8 mouse cellular contexts compared by ENCODE assay signal in genomic region chr10:8213266-8213905, GRCm38 (mm10).
DNase-seq lines count a peak whose midpoint lies in the region; ATAC-seq lines count a peak whose summit lies in the region.

No protein-coding gene starts in this region.

- WGBS in liver, embryonic 15.5 days (ENCODE audit: insufficient replicate concordance): 44% methylated on average over 10 of the region's 10 CpGs
- 24% methylated on average over 10 of the region's 10 CpGs for WGBS in embryonic facial prominence, embryonic 14.5 days
- 59% methylated on average over 10 of the region's 10 CpGs for WGBS in neural tube, embryonic 12.5 days

- no peaks in the 10 kb centered on the region for H3K9me3 ChIP-seq in liver, embryonic 15.5 days (replicated peaks)
- H3K9me3 ChIP-seq in embryonic facial prominence, embryonic 14.5 days (ENCODE audit: control insufficient read depth, low read length): no peaks in the 10 kb centered on the region
- no peaks in the 10 kb centered on the region for H3K9me3 ChIP-seq in neural tube, embryonic 12.5 days

- H3K4me1 ChIP-seq in liver, embryonic 15.5 days (replicated peaks): 0 out of 2 replicates have a peak, but pooled peaks cover 7% of the 10 kb centered on the region
- peaks cover 29% of the 10 kb centered on the region for H3K4me1 ChIP-seq in embryonic facial prominence, embryonic 14.5 days (ENCODE audit: control insufficient read depth, insufficient read depth, low read length)
- peaks cover 21% of the 10 kb centered on the region; the same call in 1 of the 2 replicates for H3K4me1 ChIP-seq in neural tube, embryonic 12.5 days

- peak overlapping the region; percentile 23 for H3K4me2 ChIP-seq in liver, embryonic 15.5 days
- no peak overlapping the region; the same call in 1 of the 2 replicates for H3K4me2 ChIP-seq in embryonic facial prominence, embryonic 14.5 days (ENCODE audit: low read depth, low read length)
- H3K4me2 ChIP-seq in neural tube, embryonic 12.5 days (replicated peaks): peak overlapping the region; percentile 38

- H3K4me3 ChIP-seq in liver, embryonic 15.5 days (replicated peaks): no peak overlapping the region
- no peak overlapping the region for H3K4me3 ChIP-seq in embryonic facial prominence, embryonic 14.5 days (ENCODE audit: low read depth, low read length)
- H3K4me3 ChIP-seq in neural tube, embryonic 12.5 days: no peak overlapping the region

- H3K27ac ChIP-seq in liver, embryonic 15.5 days (replicated peaks): no peak overlapping the region
- H3K27ac ChIP-seq in embryonic facial prominence, embryonic 14.5 days (replicated peaks; ENCODE audit: low read depth, low read length): peak overlapping the region; percentile 53; the same call in 1 of the 2 replicates
- no peak overlapping the region for H3K27ac ChIP-seq in neural tube, embryonic 12.5 days

- no peak for ATAC-seq in liver, embryonic 15.5 days (ENCODE audit: insufficient read depth)
- peak; percentile 51; the same call in 1 of the 2 replicates for ATAC-seq in embryonic facial prominence, embryonic 14.5 days (ENCODE audit: low read depth)
- ATAC-seq in neural tube, embryonic 12.5 days (ENCODE audit: low FRiP score, low read depth): no peak

- intact Hi-C loops in gastrocnemius, postnatal 14 days (cut with DNase I; ENCODE audit: low total_unique reads): no loop called here

- peak; percentile 36 for DNase-seq in adrenal gland, adult 2 months
- DNase-seq in adrenal gland, postnatal 4 days (ENCODE audit: low spot score in 2 of 2): no peak
- DNase-seq in liver: no peak
- no peak for DNase-seq in embryonic facial prominence, embryonic 14.5 days (ENCODE audit: low spot score)
- DNase-seq in gastrocnemius, postnatal 14 days: no peak
- DNase-seq in left cerebral cortex, adult 18-20 months (ENCODE audit: low spot score in 2 of 2): no peak

- H3K36me3 ChIP-seq in liver, embryonic 15.5 days (replicated peaks): no peaks in the 10 kb centered on the region
- H3K36me3 ChIP-seq in embryonic facial prominence, embryonic 14.5 days (ENCODE audit: control insufficient read depth, insufficient read depth, low read length): no peaks in the 10 kb centered on the region
- no peaks in the 10 kb centered on the region for H3K36me3 ChIP-seq in neural tube, embryonic 12.5 days

- no peak overlapping the region for H3K9ac ChIP-seq in liver, embryonic 15.5 days
- H3K9ac ChIP-seq in embryonic facial prominence, embryonic 14.5 days (ENCODE audit: low read depth, low read length): no peak overlapping the region
- H3K9ac ChIP-seq in neural tube, embryonic 12.5 days: 0 out of 2 replicates have a peak overlapping the region, but pooled peaks have one; percentile 14

- no peaks in the 10 kb centered on the region for H3K27me3 ChIP-seq in liver, embryonic 15.5 days
- H3K27me3 ChIP-seq in embryonic facial prominence, embryonic 14.5 days (replicated peaks; ENCODE audit: control insufficient read depth, insufficient read depth, low read length): no peaks in the 10 kb centered on the region
- H3K27me3 ChIP-seq in neural tube, embryonic 12.5 days (replicated peaks): no peaks in the 10 kb centered on the region
